Mouse (Mus musculus): ENCODE data around the gene Dop1b.
"Not testable (repeated sequence)": the region's sequence is repeated elsewhere in the genome, so short reads cannot be mapped to it uniquely, and the experiment has no call there.

The Dop1b gene

GRCm38 (mm10) chr16:93763378-93763777 lies 51.7 kb downstream of the Dop1b start:
- no peak for DNase-seq

DNA sequence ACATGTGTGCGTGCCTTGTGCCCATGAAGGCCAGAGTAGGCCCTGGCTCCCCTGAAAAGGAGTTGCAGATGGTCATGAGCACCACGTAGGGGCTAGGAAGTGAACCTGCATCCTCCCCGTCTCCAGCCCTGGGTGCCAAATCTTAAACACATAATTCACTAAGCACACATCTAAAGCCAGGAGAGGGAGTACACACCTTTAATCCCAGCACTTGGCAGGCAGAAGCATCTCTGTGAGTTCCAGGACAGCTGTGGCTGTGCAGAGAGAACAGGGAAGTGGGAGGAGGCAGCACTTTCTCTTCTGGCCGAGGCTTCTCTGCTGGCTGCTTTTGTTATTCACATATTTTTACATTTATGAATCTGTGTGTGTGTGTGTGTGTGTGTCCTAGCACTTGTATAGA lies 52.9 kb downstream of the Dop1b start:
- DNase-seq: no peak

GRCm38 (mm10) chr16:93766956-93767355 lies 55.3 kb downstream of the Dop1b start:
- DNase-seq: no peak

GRCm38 (mm10) chr16:93767548-93767947 lies 55.8 kb downstream of the Dop1b start:
- DNase-seq: no peak

DNA sequence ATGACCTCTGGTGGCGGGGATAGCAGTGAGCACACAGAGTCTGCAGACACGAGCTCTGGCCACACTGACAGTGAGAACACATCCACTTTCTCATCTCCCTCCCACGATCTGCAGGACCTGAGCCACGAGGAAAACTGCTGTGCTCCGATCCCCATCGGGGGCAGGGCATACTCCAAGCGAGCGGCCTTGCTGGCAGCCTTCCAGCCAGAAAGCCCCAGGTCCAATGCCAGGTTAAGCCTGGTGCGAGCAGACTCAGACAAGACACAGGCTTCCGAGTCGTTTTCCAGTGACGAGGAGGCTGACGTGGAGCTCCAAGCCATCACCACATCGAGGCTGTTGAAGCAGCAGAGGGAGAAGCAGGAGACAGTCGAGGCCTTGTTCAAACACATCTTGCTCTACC lies 57.9 kb downstream of the Dop1b start:
- DNase-seq: no peak

- no peak for DNase-seq
Observed at GRCm38 (mm10) chr16:93770271-93770926, 58.7 kb downstream of the Dop1b start.

GRCm38 (mm10) chr16:93774658-93775057 lies 63.0 kb downstream of the Dop1b start:
- no peak for DNase-seq

- DNase-seq: no peak
Observed at GRCm38 (mm10) chr16:93776468-93776867, 64.8 kb downstream of the Dop1b start.

GRCm38 (mm10) chr16:93777247-93777999 lies 65.7 kb downstream of the Dop1b start:
- DNase-seq: peak in 1 of 2 experiments; percentile 48

DNA sequence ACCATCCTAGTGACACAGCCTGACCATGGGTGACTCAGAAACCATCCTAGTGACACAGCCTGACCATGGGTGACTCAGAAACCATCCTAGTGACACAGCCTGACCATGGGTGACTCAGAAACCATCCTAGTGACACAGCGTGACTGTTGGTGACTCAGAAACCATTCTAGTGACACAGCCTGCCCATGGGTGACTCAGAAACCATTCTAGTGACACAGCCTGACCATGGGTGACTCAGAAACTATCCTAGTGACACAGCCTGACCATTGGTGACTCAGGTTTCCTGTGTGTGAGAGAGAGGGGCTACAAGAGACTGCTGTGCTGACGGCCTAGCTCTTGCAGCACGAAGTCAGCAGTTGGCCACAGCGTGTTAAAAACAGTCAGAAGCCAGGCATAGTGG lies 66.7 kb downstream of the Dop1b start:
- DNase-seq: not testable (repeated sequence)

DNA sequence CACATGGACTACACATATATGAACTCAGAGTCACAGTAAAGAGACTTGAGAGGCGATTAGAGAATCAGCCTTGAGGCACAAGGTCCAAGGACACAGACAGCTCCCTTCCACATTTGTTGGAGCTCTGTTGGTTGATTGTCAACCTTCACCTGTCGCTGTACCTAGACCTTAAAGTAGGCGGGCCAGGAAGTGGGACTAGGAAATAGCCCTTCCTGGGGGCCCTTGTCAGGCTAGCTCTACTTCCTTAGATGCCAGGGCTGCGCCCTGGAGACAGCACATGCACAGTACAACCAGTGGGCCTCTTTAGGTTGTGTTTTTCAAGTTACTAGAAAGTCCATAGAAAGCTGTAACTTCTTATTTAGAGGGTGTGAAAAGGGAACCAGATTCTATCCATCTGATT lies 67.8 kb downstream of the Dop1b start:
- no peak for DNase-seq

GRCm38 (mm10) chr16:93780660-93781479 lies 69.2 kb downstream of the Dop1b start:
- no peak for DNase-seq

DNA sequence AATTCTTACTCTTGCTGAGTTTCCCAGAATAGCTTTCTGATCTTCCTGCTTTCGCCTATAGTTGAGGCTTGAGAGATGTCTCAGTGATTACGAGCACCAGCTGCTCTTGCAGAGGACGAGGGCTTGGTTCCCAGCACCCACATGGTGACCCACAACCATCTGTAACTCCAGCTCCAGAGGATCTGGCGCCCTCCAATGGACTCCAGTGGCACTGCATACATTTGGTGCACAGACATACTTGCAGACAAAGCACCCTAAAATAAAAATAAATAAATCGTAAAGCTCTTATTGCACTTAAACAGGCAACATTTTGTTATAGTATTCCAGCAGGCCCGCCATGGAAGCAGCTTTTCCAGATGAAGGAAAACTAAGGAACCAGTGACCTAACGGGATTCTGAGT lies 72.5 kb downstream of the Dop1b start:
- DNase-seq: no peak

DNA sequence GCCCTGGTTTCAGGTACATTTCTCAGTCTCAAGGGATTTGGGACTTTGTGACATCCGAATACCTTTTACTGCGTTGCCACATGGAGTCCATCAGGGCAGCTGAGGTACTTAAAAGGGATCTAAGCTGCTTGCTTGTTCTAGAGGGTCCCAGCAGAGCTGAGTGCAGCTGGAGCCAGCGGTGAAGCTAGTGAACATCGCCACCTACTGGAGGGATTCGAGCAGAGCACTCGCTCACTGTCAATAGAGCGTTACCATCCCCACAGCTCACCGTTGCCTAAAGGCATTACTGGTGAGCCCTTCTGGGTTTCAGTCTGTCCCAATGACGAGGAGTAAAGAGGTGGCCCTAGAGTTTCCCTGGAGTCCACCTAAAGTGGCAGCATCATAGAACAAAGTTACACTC lies 74.1 kb downstream of the Dop1b start:
- DNase-seq: no peak

- no peak for DNase-seq
Observed at GRCm38 (mm10) chr16:93788388-93788787, 76.7 kb downstream of the Dop1b start.

GRCm38 (mm10) chr16:93788881-93789280 lies 77.2 kb downstream of the Dop1b start:
- no peak for DNase-seq

GRCm38 (mm10) chr16:93789971-93790755 lies 78.5 kb downstream of the Dop1b start:
- DNase-seq: no peak

GRCm38 (mm10) chr16:93792981-93793630 lies 81.4 kb downstream of the Dop1b start:
- no peak for DNase-seq

DNA sequence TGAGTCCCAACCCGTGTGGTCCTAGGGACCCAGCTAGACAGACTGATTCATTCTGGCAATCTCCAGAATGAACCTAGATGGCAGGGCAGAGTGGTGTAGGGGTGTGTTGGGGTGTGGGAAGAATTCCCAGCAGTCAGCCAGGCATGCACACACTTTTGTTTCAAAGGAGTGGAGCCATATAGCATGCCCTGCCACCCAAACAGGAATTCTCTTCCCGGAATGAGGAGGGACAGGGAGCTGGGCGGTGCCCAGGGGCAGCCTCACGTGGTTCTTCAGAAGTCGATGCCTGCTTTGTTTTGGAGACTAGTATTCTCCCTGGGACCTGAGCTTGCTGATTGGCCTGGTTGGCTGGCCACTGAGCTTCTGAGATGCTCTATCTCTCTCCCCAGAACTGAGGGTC lies 83.1 kb downstream of the Dop1b start:
- no peak for DNase-seq

GRCm38 (mm10) chr16:93795391-93795790 lies 83.7 kb downstream of the Dop1b start:
- DNase-seq: no peak

- DNase-seq: no peak
Observed at GRCm38 (mm10) chr16:93797021-93797840, 85.5 kb downstream of the Dop1b start.

Measured in thymus, adult 18-20 months (tissue).